Mouse (Mus musculus) E14TG2a.4 (cell line): Measurements from ENCODE around the gene Ctcf.
A peak's percentile ranks its signal among the peaks of the same experiment; 100 is the strongest.

ENCODE experiments used
- H3K27me3 ChIP-seq: 2 replicates; pipeline ENCODE4 v1.6.1; 2014; ENCODE audit warnings: low read length, control low read depth; ENCODE audit not compliant: insufficient read depth
- H3K36me3 ChIP-seq: 2 replicates; pipeline ENCODE4 v1.6.1; 2014; ENCODE audit warnings: low read length, control low read depth; ENCODE audit not compliant: insufficient read depth
- H3K4me1 ChIP-seq: replicated peaks from 2 replicates; pipeline ENCODE4 v1.6.1; 2014; ENCODE audit warnings: low read depth, low read length, control low read depth
- H3K4me3 ChIP-seq: replicated peaks from 2 replicates; pipeline ENCODE4 v1.5.1; 2014; ENCODE audit warnings: mild to moderate bottlenecking, low read length
- H3K9me3 ChIP-seq: 2 replicates; pipeline ENCODE4 v1.6.1; 2014; ENCODE audit warnings: low read length, control low read depth
- CTCF ChIP-seq: conservative IDR thresholded peaks from 2 replicates; pipeline ENCODE4 v1.5.1; 2014; ENCODE audit warnings: low read length
- NANOG ChIP-seq: IDR thresholded peaks from 2 replicates; pipeline ENCODE4 v1.6.1; 2014; ENCODE audit warnings: borderline replicate concordance, low read length, mixed read lengths
- POU5F1 ChIP-seq: IDR thresholded peaks from 2 replicates; pipeline ENCODE4 v1.6.1; 2014; ENCODE audit warnings: low read length, borderline replicate concordance

Ctcf gene

GRCm38 (mm10) chr8:105613830-105614511, 22.4 kb upstream of the Ctcf start:
- Histone ChIP-seq H3K27me3 (peaks cover 57% of the 10 kb centered on the region), H3K4me3 (peak overlapping the region; percentile 82)
- no peak for TF ChIP-seq POU5F1
- TF ChIP-seq NANOG = no peak
- TF ChIP-seq CTCF = no peak

GRCm38 (mm10) chr8:105615942-105616341, 20.4 kb upstream of the Ctcf start:
- no peak for TF ChIP-seq POU5F1
- no peak for TF ChIP-seq NANOG
- no peak for TF ChIP-seq CTCF
- H3K4me3 ChIP-seq = no peak overlapping the region
- H3K27me3 ChIP-seq = peaks cover 53% of the 10 kb centered on the region
- peaks cover 69% of the 10 kb centered on the region for H3K4me1 ChIP-seq
- peaks cover 56% of the 10 kb centered on the region for H3K36me3 ChIP-seq
- H3K9me3 ChIP-seq = no peaks in the 10 kb centered on the region

More at GRCm38 (mm10) chr8:105613830-105614511, 22.4 kb upstream of the Ctcf start:
- Histone ChIP-seq H3K9me3 (no peaks in the 10 kb centered on the region), H3K36me3 (peaks cover 42% of the 10 kb centered on the region), H3K4me1 (peaks cover 52% of the 10 kb centered on the region)

- Histone ChIP-seq H3K27me3 (peaks cover 37% of the 10 kb centered on the region), H3K4me3 (no peak overlapping the region), H3K9me3 (no peaks in the 10 kb centered on the region), H3K36me3 (peaks cover 67% of the 10 kb centered on the region), H3K4me1 (peaks cover 83% of the 10 kb centered on the region)
- TF ChIP-seq NANOG (no peak), CTCF (no peak), POU5F1 (no peak)
Observed at GRCm38 (mm10) chr8:105617451-105618278, 18.7 kb upstream of the Ctcf start.

- no peak for TF ChIP-seq NANOG
- no peak for TF ChIP-seq POU5F1
- no peak for TF ChIP-seq CTCF
- Histone ChIP-seq H3K9me3 (no peaks in the 10 kb centered on the region), H3K4me3 (no peak overlapping the region), H3K36me3 (peaks cover 67% of the 10 kb centered on the region), H3K27me3 (peaks cover 31% of the 10 kb centered on the region), H3K4me1 (peaks cover 83% of the 10 kb centered on the region)
Observed at GRCm38 (mm10) chr8:105618279-105618634, 18.1 kb upstream of the Ctcf start.

DNA sequence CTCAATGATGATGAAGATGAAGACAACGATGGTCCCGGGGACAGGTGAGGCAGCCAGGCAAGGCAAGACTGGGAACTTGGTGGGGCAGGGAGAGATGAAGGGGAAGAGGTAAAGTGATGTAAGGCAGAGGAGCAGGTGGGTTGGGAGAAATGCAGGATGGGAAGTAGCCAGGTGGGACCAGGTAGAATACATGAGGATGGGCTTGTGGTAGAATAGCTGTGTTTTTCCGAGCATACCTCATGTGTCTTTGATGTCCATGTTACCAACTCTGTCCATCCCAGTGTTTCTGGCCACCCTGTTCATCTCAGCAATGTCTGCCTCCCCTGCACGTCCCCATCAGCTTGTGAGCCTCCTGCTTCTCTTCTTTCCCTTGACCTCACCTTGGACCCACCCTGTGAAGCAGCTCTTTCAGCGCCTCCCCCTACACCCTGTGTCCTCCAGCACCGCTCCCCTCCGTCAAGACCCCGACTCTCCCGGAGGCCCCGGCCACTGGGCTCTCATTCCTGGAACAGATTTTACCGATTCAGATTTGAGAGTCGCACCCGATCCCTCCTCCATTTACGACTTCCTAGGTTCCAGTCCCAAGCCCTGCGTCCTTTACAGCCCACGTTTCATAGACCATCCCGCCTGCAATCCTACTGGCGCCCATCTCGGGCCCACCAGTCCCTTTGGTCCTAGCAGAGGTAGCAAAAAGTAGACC, 17.3 kb upstream of the Ctcf start:
- 0 out of 2 replicates have a peak overlapping the region, but pooled peaks have one; percentile 62 for H3K4me3 ChIP-seq
- H3K27me3 ChIP-seq = peaks cover 23% of the 10 kb centered on the region
- no peaks in the 10 kb centered on the region for H3K9me3 ChIP-seq
- H3K36me3 ChIP-seq = peaks cover 67% of the 10 kb centered on the region
- TF ChIP-seq CTCF = no peak
- no peak for TF ChIP-seq NANOG
- TF ChIP-seq POU5F1 = no peak
- H3K4me1 ChIP-seq = peaks cover 85% of the 10 kb centered on the region

DNA sequence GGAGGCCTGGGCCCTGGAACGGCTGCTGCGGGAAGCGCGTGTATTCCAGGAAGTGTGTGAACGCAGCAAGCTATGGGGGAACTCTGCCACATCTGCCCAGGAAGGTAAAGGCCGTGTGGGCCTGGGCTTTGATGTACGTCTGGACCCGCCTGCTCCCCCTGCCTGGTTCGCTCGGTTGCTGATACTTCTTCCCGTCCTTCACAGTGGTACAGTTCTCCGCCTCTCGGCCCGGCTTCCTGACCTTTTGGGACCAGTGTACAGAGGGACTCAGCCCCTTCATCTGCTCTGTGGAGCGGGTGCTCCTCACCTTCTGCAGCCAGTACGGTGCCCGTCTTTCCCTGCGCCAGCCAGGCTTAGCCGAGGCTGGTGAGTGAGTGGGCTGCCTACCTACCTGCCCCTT, 16.2 kb upstream of the Ctcf start:
- Histone ChIP-seq H3K4me3 (peak overlapping the region; percentile 62), H3K27me3 (peaks cover 11% of the 10 kb centered on the region), H3K4me1 (peaks cover 86% of the 10 kb centered on the region), H3K9me3 (no peaks in the 10 kb centered on the region), H3K36me3 (peaks cover 65% of the 10 kb centered on the region)
- TF ChIP-seq NANOG (no peak), POU5F1 (no peak), CTCF (no peak)

- Histone ChIP-seq H3K27me3 (peaks cover 2% of the 10 kb centered on the region), H3K4me3 (no peak overlapping the region; the same call in 1 of the 2 replicates), H3K9me3 (no peaks in the 10 kb centered on the region), H3K4me1 (peaks cover 90% of the 10 kb centered on the region), H3K36me3 (peaks cover 56% of the 10 kb centered on the region)
- TF ChIP-seq CTCF (no peak), NANOG (no peak), POU5F1 (no peak)
Observed at GRCm38 (mm10) chr8:105620946-105621720, 15.2 kb upstream of the Ctcf start.

DNA sequence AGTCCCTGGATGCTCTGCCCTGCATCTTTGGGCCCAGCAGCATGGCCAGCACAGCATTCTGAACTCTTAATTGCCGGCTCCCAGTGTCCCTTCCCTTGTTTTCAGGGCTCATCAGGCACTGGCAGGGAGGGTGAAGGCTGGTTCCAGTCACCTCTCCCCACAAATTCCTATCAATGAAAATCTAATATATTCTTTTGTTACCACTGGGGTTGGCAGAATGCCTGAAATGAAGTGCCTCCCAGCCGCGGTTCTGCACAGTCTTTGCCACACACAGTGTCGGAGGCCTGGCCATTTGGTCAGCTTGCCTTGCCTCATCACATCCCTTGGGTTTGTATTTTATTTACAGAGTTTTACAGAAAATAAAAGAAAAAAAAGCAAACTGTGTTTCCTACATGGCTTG, 14.5 kb upstream of the Ctcf start:
- Histone ChIP-seq H3K4me1 (peaks cover 92% of the 10 kb centered on the region), H3K36me3 (peaks cover 49% of the 10 kb centered on the region), H3K4me3 (peak overlapping the region; percentile 20; the same call in 1 of the 2 replicates), H3K9me3 (no peaks in the 10 kb centered on the region), H3K27me3 (no peaks in the 10 kb centered on the region)
- TF ChIP-seq POU5F1 (no peak), CTCF (no peak), NANOG (no peak)
